Mouse (Mus musculus): ENCODE results near the gene Gp1ba.

Gene Gp1ba

DNA sequence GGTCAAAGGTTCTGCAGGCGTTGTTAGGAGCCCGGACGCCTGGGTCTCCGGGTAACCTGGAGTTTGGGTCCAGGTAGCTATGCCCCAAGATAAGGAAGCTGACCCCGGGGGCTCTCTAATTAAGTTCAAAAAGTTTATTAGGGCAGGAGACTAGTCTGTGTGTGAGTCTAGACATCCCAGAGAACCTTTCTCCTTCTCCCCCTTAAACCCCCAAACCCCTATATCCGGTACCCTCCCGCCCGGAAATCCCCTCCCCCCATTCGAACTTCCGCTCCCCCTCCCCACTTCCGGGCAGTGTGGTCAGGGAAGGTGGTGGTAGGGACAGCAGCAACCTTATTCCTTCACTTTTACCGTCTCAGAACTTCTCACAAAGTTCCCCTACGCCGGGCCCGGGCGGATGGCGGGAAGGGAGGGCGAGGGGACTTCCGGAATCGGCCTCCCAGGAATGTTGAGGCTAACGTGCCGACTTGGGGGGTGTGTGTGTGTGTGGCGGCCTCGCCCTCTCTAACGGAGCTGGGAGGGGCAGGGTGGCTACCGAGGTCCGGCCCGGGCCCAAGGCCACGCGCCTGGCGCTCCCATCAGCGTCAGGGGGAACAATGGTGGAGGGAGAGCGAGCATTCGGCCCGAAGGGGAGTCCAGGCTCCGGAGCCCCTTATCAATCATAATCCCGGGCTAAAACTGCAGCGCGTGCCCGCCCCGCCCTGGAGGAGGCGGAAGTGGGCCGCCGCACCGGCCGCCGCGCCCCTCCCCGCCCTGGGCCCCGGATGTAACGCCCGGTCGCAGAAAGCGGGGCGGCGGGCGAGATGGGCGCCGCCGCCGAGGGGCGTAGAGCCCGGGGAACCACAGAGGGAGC is 14.6 kb downstream of the Gp1ba start:
- DNase-seq (ENCODE audit: low spot score): peak; percentile 67

DNA sequence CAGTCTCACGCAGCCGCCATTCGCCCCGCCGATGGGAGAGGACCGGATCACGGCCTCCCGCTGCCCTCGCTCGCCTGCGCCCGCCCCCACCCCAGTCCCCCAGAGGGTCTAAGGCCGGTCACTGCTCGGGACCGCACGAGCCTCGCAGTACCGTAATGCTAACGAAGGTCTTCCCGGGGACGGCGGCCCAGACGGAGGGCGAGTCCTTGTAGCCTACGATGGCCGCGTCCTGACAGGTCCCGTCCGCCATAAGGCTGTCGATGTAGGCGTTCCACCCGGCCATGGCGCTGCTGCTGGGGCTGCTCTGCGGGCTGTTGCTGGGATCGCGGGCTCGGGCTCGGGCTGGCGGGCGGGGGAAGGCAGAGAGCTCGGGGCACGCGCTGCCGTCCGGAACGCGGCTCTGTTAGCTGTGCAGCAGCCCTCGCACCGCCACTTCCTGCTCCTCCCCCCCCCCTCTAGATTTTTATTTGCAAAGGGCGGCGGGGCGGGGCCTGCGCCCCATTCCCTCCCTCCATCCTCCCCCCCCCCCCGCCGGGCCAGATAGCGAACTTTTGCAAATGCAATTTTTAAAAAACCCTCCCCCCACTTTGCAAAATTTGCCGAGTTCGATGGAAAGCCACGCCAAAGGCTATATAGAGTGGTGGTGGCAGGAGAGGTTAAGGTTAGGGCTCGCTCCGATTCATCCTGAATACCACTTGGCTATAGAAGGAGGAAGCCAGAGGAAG is 15.4 kb downstream of the Gp1ba start, which contains the start of gene Pfn1:
TSS of gene Pfn1 (minus strand) at position 447 of the 725 bp plus-strand sequence.
- DNase-seq (ENCODE audit: low spot score): peak; percentile 81

DNA sequence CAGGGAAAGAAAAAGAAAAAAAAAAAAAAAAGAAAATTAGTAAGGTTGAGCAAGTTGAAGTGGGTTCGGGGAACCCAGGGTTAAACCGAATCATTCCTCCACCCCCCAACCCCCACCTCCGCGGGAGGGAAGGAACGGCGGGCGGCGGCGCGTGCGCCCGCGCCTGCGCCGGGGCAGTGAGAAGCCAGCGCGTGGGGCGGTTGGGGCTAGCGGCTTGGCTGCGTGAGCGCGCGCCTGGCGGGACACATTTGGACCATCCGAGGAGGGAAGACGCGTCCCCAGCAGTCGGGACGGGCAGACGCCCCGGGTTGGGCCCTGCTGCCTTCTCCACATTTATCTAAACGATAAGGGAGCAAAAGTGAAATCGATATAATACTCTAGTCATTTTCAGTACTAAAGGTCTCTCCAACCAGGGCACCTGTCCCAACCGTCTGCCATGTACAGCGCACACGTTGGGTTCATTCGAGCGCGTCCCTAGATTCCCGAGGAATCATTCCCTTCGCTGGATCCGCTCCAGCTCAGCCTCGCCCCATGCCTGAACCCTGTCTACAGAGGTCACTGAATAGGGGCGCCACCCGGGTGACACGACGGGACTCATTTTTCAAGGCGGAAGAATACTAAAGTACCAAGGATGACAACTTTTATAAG is 16.1 kb downstream of the Gp1ba start:
- peak; percentile 87 for DNase-seq (ENCODE audit: low spot score)

DNA sequence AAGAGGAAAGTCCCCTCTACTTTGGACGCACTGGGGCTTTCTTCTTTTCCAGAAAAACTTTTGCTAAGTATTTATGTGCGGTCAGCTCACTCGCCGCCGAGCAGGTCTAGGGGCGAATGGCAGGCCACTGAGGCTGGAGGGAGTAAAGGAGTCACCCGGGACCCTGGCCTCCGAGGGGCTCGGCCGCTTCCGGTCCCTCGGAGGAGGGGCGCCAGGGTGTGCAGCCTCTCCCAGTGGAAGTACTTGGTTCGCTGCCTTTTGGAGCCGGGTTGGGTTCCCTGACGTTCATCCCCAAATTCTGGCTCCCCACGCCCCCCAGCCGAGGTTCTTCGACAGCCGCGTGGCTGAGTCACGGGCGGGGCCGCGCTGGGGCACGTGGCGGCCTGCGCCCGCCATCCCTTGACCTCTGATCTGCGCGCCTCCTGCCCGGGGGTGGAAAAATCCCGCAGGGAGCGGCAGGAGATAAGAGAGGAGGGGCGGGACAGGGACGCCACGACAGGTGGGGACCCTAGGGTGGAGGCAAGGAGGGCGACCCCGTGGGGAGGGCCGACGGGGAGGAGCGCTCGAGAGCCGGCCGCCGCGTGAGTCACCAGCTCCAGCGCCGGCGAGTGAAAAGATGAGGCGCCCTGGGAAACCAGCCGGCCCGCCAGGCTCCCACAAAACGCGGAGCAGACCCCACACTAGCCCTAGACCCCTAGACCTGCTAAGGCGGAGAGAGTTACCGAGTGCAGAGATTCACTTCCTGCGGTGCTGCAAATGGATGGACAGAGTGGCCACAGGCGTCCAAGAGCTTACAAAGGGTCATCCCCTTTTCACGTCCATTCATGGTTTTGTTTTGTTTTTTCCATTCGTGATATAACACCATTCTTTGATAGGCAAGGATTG is 16.9 kb downstream of the Gp1ba start:
- DNase-seq (ENCODE audit: low spot score): peak; percentile 78

DNA sequence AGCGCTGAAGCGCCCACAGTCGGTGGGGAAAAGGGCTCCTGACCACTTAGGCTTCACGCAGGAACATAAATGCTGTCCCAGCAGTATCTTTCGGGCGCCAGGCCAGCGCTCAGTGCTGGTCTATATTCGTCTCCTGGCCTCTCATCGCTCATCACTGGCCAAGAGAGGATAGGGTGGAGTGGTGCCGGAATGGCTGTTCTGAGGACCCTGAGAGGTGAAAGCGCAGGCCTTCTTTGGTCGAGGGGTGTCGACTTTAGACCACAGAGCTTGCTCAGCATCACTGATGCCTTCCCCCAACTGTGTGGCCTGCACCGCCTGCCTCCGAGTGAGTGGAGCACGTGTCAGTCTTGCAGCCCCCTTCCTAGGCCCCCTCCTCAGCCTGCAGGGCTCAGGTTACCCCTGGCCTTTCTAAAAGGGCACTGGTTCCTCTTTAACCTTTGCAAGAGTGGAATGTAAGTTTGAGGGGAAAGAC is 17.6 kb downstream of the Gp1ba start:
- DNase-seq (ENCODE audit: low spot score): peak; percentile 87

DNA sequence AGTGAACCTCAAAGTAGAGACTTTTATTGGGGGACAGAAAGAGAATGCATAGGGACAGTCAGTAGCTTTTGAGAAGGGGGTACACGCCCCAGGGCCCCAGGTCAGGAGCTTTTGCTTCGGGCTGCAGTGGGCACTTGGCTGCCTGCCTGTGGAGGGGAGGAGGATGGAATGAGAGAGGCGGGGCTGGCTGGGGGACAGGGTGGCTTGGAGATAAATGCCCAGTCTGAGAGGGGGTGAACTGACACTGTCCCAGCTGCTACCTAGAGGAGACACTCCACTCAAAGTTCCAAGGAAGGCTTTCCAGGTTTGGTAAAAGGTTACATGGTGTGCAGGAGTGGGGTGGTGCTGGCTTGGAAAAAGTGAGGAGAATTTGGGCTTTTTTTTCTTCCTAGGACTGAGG is 18.0 kb downstream of the Gp1ba start, which contains the start of gene Eno3:
TSS of gene Eno3 (plus strand) at position 239 of the 400 bp plus-strand sequence.
- DNase-seq (ENCODE audit: low spot score): peak; percentile 68

DNA sequence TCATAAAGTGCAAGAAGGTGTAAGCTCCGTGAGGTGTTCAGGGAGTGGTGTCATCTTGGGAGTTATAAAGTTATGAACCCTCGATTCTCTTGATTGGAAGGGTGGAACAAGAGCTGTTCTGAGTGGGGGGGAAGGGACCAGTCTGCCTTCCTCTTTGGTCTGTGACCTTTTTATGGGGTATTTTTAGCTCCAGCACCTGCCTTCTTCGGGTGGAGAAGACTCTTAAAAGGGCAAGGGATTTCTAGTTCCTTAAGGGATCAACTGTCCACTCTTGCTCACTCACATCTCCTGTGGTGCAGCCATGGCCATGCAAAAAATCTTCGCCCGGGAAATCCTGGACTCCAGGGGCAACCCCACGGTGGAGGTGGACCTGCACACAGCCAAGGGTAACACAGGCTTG is 18.7 kb downstream of the Gp1ba start:
- no peak for DNase-seq (ENCODE audit: low spot score)

DNA sequence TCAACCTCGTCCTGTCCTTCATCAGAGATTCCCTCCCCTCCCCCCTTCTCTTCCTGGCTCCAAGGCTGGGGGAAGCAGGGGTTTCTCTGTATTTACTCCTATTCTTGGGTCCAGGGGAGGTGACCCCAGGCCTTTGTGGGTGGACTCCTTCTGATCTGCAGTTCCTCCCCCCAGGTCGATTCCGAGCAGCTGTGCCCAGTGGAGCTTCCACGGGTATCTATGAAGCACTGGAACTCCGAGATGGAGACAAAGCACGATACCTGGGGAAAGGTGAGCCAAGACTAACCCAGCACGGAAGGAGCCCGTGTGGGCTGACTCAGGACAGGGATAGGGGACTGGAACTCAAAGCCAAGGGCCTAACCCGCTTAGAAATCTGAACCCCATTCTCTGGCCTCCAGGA is 19.1 kb downstream of the Gp1ba start:
- DNase-seq (ENCODE audit: low spot score): no peak

DNA sequence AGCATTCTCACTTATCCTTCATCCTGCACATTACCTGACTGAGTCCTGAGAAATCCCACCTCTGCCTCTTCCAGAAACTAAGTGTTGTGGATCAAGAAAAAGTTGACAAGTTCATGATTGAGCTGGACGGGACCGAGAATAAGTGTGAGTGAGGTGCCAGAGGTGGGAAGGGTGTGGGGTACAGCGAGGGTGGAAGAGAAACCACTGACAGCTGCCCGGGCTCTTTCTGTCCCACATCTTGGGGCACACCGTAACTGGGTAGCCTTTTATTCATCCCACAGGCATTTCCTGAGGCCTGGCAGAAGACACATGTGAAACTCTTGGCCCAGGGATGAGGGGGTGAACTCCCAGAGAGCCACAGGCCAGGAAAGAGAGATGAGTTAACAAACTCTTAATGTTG is 19.6 kb downstream of the Gp1ba start:
- DNase-seq (ENCODE audit: low spot score): no peak

DNA sequence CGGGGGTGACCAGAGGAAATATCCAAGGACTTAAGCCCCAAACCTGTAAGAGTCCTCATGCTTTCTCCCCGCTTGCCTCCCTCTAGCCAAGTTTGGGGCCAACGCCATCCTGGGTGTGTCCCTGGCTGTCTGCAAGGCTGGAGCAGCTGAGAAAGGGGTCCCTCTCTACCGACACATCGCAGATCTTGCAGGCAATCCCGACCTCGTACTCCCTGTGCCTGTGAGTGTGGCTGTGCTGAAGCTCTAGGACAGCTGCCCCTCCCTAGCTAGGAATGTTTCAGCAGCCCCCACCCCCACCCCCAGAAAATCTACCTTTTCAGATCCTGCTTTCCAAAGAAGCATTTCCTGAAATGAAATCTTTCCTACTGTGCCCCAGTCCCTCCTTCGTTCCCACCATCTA is 20.0 kb downstream of the Gp1ba start:
- no peak for DNase-seq (ENCODE audit: low spot score)

DNA sequence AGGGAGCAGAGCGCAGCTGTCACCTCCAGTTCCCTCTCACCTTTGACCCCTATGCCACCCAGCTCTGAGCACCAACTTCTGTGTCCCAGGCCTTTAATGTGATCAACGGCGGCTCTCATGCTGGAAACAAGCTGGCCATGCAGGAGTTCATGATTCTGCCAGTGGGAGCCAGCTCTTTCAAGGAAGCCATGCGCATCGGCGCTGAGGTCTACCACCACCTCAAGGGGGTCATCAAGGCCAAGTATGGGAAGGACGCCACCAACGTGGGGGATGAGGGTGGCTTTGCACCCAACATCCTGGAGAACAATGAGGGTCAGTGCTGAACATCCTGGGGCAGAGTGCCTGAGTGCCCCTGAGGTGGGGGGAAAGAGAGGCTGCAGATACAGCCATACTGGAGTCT is 21.6 kb downstream of the Gp1ba start:
- no peak for DNase-seq (ENCODE audit: low spot score)

DNA sequence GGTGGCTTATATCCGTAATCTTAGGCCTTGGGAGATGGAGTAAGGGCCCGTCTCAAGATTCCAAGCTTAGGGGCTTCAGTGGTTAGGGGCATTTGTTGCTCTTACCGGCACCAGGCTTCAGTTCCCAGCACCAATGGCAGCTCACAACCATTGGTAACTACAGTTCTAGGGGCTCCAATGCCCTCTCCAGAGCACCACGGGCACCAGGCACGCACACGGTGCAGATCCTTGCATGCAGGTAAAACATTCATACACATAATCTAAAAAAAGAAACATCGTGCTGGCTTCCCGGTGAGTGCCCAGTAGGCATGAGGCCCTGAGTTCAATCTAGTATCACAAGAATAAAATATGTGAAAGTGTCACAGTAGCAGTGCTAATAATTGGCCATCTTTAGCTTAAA is 24.2 kb downstream of the Gp1ba start:
- no peak for DNase-seq (ENCODE audit: low spot score)

DNA sequence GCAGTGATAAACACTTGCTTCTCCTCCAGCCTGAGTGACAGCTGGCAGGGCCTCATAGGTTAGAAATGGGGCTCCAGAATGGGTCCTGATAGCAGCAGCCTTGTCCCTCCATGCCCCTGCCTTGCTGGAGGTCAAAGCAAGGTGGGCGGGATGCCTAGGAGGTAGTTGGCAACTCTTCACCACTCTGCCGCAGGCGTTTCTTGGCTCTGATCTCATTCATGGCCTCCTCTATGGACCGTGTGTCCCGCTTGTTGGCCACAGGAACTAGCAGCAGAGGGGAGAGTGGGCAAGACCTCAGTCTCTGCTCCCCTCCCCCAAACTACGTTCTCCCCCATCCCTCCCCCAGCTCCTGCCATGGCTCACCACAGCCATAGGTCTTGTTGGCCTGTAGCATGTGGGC is 25.0 kb downstream of the Gp1ba start:
- DNase-seq (ENCODE audit: low spot score): no peak

DNA sequence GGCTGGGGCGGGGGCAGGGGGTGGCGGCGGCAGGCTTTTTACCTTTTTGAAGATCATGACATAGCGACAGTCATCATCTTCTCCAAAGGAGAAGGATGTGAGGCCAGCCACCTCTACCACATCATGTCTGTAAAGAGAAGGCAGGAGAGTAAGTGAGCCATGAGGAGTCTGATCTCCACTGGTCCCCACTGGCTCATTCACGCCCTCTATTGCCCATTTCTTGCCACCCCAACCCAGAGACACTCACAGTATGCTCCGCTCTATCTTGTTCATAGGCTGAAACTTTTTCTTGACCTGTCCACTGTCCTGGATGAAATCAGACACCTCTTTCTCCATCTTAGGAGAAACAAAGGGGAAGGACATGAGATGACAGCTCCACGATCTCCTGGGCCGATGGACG is 25.8 kb downstream of the Gp1ba start:
- DNase-seq (ENCODE audit: low spot score): no peak

DNA sequence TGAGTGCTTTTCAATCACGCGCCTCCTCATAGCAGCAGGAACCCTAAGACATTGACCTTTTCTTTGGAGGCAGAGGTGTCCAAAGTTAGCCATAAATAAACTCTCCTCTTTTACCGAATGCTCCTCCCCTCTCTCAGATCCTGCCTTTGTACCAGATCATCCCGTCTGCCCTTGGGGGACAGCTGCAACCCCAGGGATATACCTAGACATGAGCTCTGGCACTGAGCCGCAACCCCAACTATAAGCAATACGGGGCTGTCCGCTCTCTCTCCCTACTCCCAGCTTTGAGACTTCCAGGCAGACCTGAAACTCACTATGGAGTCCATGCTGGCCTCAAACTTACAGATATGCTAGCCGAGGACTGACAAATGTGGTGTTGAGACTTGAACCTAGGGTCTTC is 27.8 kb downstream of the Gp1ba start:
- no peak for DNase-seq (ENCODE audit: low spot score)

DNA sequence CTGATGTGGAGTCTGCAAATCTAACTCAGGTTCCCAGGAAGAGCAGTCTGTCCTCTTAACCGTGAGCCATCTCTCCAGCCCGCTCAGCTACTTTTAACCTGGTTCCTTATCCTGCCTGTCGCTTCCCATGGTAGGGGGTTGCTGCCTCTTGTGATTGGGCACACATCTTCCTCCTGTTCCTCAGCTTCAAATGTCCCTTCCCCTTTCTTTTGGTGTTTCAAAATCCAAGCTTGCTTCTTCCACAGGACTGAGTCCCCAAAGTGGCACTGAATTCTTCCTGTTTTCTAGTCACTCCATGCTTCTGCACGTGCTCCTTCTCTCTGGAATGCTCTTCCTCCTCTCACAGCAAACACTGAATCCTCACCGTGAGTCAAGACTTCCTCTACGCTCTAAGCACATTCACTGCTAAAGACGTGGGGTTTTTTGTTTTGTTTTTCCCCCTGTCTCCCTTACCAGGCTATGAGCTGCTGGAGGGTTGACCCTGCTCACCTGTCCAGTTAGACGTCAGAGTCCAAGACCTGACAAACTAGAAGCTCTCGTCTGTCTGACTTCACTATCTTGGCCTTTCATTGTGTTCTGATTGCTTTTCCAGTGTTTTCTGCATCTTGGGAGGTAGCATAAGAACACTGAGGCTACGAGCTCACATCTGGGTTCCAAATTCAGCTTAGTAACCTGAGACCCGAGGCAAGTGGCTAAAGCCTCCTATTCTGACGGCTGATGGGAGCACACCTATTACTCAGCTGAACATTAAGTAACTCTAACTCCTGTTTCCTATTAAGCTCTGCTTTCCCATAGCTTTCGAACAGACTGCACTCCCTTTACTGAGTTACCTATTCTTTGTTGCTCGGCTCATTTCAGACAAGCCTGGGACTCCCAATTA is 28.6 kb downstream of the Gp1ba start:
- no peak for DNase-seq (ENCODE audit: low spot score)

DNA sequence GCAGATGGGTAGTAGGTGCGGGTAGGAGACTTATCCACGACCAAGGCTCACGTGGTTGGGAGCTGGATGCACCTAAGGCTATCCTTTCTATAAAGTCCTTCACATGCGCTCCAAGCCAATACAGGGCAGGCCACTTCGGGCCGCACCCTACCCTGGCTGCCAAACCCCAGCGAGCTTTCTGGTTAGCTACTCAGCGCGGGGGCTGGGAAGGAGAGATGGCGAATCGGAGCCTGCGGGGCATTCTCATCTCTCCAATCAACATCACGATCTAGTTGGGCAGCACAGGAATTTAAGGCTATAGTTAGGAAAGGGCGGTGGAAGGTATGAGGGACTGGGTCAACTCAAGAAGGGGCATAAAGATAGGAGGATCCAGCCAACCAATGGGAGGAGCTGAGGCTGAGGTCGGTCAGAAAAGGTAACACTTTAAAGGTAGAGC is 29.4 kb downstream of the Gp1ba start:
- DNase-seq (ENCODE audit: low spot score): no peak

DNA sequence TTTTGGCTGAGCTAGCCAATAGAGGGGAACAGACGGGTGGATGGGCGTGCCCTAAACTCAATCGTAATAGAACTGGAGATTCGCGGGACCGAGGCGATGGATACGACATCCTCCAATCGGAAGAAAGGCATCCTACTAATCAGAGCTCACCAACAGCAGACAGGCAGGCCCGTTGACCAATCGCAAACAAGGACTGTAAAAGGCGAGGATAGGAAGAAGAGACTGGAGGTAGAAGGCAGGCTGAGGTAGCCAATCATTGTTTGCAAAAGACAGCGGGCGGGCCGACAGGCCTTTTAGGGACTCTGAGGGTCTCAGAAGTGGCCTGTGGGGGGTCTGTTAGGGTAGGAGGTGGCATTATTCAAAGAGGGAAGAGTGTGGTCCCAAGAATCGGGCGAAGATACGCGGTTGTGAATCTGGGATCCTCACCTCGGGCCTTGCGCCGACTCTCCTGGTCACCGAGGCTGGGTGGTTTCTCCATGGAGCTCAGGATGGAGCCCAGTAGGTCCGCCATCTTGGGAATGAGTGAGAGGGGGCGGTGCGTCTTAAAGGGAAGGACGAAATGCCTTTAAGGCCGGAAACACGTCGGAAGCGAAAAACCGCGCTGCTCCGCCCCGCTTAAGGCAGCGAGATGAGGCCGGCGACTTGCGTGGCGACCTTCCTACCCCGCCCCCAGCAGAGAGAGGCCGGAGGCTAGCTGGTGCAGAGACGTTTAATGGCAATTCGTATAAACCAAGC is 30.0 kb downstream of the Gp1ba start, which contains the start of gene Spag7:
TSS of gene Spag7 (minus strand) at position 646 of the 735 bp plus-strand sequence.
- DNase-seq (ENCODE audit: low spot score): peak; percentile 99

DNA sequence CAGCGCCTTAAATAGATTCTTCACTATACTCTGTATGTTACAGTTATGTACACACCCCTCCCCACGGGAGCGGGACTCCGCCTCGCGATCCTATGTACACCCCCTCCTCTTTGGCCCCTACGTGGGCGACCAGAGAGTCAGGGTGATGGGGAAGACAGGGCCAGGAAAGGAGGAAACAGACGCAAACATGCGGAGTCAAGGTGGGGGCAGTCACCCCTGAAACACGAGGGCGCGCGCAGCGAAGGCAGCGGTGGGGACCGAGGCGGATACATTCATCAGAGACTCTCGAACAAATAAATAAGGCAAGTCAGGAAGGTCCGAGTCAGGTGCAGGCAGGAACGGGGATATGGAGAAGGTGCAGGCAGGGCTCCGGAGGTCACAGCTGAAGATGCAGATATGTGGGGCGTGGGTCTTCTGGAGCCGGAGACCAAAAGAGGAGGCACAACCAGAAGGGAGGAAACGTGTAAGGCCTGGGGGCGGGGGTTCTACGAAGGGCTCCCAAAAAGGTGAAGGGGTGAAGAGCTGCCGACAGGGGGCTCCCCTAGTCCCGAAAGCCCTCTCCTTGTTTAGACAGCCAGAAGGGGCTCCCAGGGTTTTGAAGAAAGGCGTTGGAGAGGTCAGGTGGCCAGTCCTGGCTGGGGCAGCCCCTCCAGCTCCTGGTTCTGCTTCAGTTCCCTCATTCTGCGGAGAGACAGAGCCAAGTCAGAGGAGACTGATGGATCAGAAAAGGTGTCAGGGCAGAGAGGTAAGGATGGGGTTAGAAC is 30.8 kb downstream of the Gp1ba start:
- DNase-seq (ENCODE audit: low spot score): peak; percentile 67

Measured in embryo, embryonic 10 days (tissue).